Mouse (Mus musculus) testis, adult 2 months (tissue): ENCODE results near the gene Nol11.

Experiments used
- CTCF ChIP-seq: fragments of 200-500 bp; IDR thresholded peaks from 2 replicates; pipeline ENCODE4 v1.5.1; 2012; ENCODE audit warnings: low read depth, mild to moderate bottlenecking, inconsistent platforms, low read length, moderate library complexity; ENCODE audit not compliant: control insufficient read depth, insufficient read depth, insufficient replicate concordance
- POLR2A ChIP-seq: fragments of 200-500 bp; IDR thresholded peaks from 2 replicates; pipeline ENCODE4 v1.6.1; 2012; ENCODE audit warnings: low read depth, mild to moderate bottlenecking, inconsistent platforms, low read length, moderate library complexity; ENCODE audit not compliant: control insufficient read depth

- no peak for TF ChIP-seq CTCF
- TF ChIP-seq POLR2A, result no peak
These were observed 6.2 kb upstream of the Nol11 start for GRCm38 (mm10) chr11:107195334-107195733.
